Mouse (Mus musculus) midbrain, embryonic 12.5 days (tissue): ENCODE results near the gene Arpc1b. TPM values are rescaled to one million over a fixed set of nuclear protein-coding genes. Genes with fewer than 3 reads are reported as not detected.

Experiments
- ATAC-seq: fragments of 200-750 bp; cut with Nextera tagmentation; 2 replicates; pipeline ENCODE4 v1.8.0; 2017; ENCODE audit warnings: low read depth, moderate TSS enrichment, moderate library complexity; ENCODE audit not compliant: low FRiP score
- H3K27ac ChIP-seq: fragments of 300-500 bp; sonication (generic); replicated peaks from 2 replicates; pipeline ENCODE4 v1.5.1; 2016; ENCODE audit warnings: mild to moderate bottlenecking
- H3K27me3 ChIP-seq: fragments of 300-500 bp; sonication (generic); 2 replicates; pipeline ENCODE4 v1.6.1; 2016; ENCODE audit warnings: mild to moderate bottlenecking
- H3K36me3 ChIP-seq: fragments of 300-500 bp; sonication (generic); 2 replicates; pipeline ENCODE4 v1.6.1; 2016
- H3K4me1 ChIP-seq: fragments of 300-500 bp; sonication (generic); 2 replicates; pipeline ENCODE4 v1.6.1; 2016
- H3K4me2 ChIP-seq: fragments of 300-500 bp; sonication (generic); replicated peaks from 2 replicates; pipeline ENCODE4 v1.6.1; 2016; ENCODE audit warnings: mild to moderate bottlenecking, moderate library complexity
- H3K4me3 ChIP-seq: fragments of 300-500 bp; sonication (generic); 2 replicates; pipeline ENCODE4 v1.5.1; 2016; ENCODE audit warnings: mild to moderate bottlenecking
- H3K9ac ChIP-seq: fragments of 300-500 bp; sonication (generic); replicated peaks from 2 replicates; pipeline ENCODE4 v1.6.1; 2016; ENCODE audit warnings: mild to moderate bottlenecking, moderate library complexity
- H3K9me3 ChIP-seq: fragments of 300-500 bp; sonication (generic); 2 replicates; pipeline ENCODE4 v1.6.1; 2016; ENCODE audit warnings: mild to moderate bottlenecking
- WGBS: fragments of 180-500 bp; shearing (Covaris S2); methylation state at CpG from one replicate; pipeline ENCODE4 v1.1.7; 2016; 5-methylcytosine and 5-hydroxymethylcytosine counted together
- polyA plus RNA-seq: library from polyadenylated mRNA; unstranded; fragments of >200 nt; fragmentation: Nextera tagmentation; extraction: Ambion mirVana; gene quantifications from 2 replicates; pipeline ENCODE4 v1.2.1, GENCODE M21; 2016

The Arpc1b gene
- polyA plus RNA-seq, 1 experiment from 2014 or later = 82.3 TPM

DNA sequence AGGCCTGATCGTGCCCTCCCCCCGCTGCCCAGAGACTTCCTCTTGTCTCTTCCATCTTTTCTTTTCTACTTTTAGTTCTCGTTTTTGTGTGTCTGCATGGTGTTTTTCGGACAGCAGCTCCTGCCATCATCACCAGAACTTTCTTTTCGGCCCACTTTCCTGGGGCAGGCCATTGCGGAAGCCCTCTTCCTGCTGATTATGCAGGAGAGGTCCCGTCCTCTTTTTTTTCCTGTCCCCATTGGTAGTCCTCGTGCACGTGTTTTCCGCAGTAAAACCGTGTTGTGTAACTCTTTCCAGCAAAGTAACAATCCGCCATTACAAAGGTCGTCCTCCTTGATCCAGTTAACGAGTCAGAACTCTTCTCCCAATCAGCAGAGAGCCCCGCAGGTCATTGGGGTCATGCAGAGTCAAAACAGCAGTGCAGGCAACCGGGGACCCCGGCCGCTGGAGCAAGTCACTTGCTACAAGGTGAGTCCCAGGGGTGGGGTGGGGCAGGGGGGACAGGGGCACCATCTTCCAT is 64.5 kb downstream of the Arpc1b start:
- 87% methylated on average over 18 of the region's 18 CpGs for WGBS
- no peak for ATAC-seq
- Histone ChIP-seq H3K27ac (no peak overlapping the region), H3K27me3 (no peaks in the 10 kb centered on the region), H3K9ac (no peak overlapping the region), H3K4me1 (no peaks in the 10 kb centered on the region; the same call in 1 of the 2 replicates), H3K9me3 (no peaks in the 10 kb centered on the region), H3K4me2 (no peak overlapping the region), H3K36me3 (peaks cover 99% of the 10 kb centered on the region), H3K4me3 (no peak overlapping the region)

Other genes starting within 250 kb of the Arpc1b start
- gene Smurf1, start 148.4 kb upstream of the Arpc1b start, polyA plus RNA-seq = 28.3 and 31.8 TPM in 2 replicates
- not detected in 2 replicates for gene Gm4871, start 81.5 kb upstream of the Arpc1b start, polyA plus RNA-seq
- gene 1700018F24Rik, start 71.2 kb upstream of the Arpc1b start, polyA plus RNA-seq = not detected in 2 replicates
- gene Arpc1a, start 30.4 kb upstream of the Arpc1b start, polyA plus RNA-seq = 176 and 186 TPM in 2 replicates
- not detected in 2 replicates for gene Kpna7, start 30.2 kb upstream of the Arpc1b start, polyA plus RNA-seq
- 131 and 138 TPM in 2 replicates for gene Pdap1, start 26.0 kb downstream of the Arpc1b start, polyA plus RNA-seq
- gene Bud31, start 26.1 kb downstream of the Arpc1b start, polyA plus RNA-seq = 228 and 230 TPM in 2 replicates
- 22.7 and 23.3 TPM in 2 replicates for gene Ptcd1, start 52.9 kb downstream of the Arpc1b start, polyA plus RNA-seq
- gene Cpsf4, start 53.0 kb downstream of the Arpc1b start, polyA plus RNA-seq = 65.1 and 65.4 TPM in 2 replicates
- gene Atp5j2, start 77.8 kb downstream of the Arpc1b start, polyA plus RNA-seq = 525 and 533 TPM in 2 replicates
- gene Zkscan14, start 87.7 kb downstream of the Arpc1b start, polyA plus RNA-seq = 10.9 TPM in 2 replicates
- 21.0 and 21.1 TPM in 2 replicates for gene Zkscan5, start 90.3 kb downstream of the Arpc1b start, polyA plus RNA-seq
- gene Zfp655, start 117.5 kb downstream of the Arpc1b start, polyA plus RNA-seq = 43.4 and 45.9 TPM in 2 replicates
- 0.71 and 1.1 TPM in 2 replicates for gene Zscan25, start 166.3 kb downstream of the Arpc1b start, polyA plus RNA-seq
- gene Cyp3a57, start 231.1 kb downstream of the Arpc1b start, polyA plus RNA-seq = not detected in 2 replicates